Mouse (Mus musculus) heart, postnatal 0 days (tissue): ENCODE measurements around the gene Fam32a. TPM values are rescaled to one million over a fixed set of nuclear protein-coding genes. Genes with fewer than 3 reads are reported as not detected.
A peak's percentile ranks its signal among the peaks of the same experiment; 100 is the strongest.

ENCODE experiments used
- ATAC-seq: fragments of 200-750 bp; cut with Nextera tagmentation; 2 replicates; pipeline ENCODE4 v1.8.0; 2017; ENCODE audit warnings: low read depth, moderate number of reproducible peaks, moderate library complexity; ENCODE audit not compliant: insufficient read depth
- DNase-seq: peaks from one replicate; pipeline ENCODE4 v3.0.0-alpha.2; 2016; ENCODE audit warnings: low spot score
- H3K27ac ChIP-seq: fragments of 300-500 bp; sonication (generic); 2 replicates; pipeline ENCODE4 v1.5.1; 2014; ENCODE audit warnings: low read depth, mild to moderate bottlenecking
- H3K27me3 ChIP-seq: fragments of 300-500 bp; sonication (generic); 2 replicates; pipeline ENCODE4 v1.6.1; 2014; ENCODE audit warnings: low read length, mixed read lengths; ENCODE audit not compliant: control insufficient read depth, insufficient read depth
- H3K36me3 ChIP-seq: fragments of 300-500 bp; sonication (generic); replicated peaks from 2 replicates; pipeline ENCODE4 v1.6.1; 2014; ENCODE audit warnings: low read length, mixed read lengths; ENCODE audit not compliant: control insufficient read depth, insufficient read depth
- H3K4me1 ChIP-seq: fragments of 300-500 bp; sonication (generic); 2 replicates; pipeline ENCODE4 v1.6.1; 2014; ENCODE audit warnings: antibody characterized with exemption; ENCODE audit not compliant: control insufficient read depth, insufficient read depth
- H3K4me2 ChIP-seq: fragments of 300-500 bp; sonication (generic); 2 replicates; pipeline ENCODE4 v1.6.1; 2014; ENCODE audit warnings: low read depth, mild to moderate bottlenecking, low read length, moderate library complexity
- H3K4me3 ChIP-seq: fragments of 300-500 bp; sonication (generic); 2 replicates; pipeline ENCODE4 v1.5.1; 2014; ENCODE audit warnings: low read depth, low read length
- H3K9ac ChIP-seq: fragments of 300-500 bp; sonication (generic); replicated peaks from 2 replicates; pipeline ENCODE4 v1.6.1; 2014; ENCODE audit warnings: low read depth, low read length, mixed read lengths
- H3K9me3 ChIP-seq: fragments of 300-500 bp; sonication (generic); replicated peaks from 2 replicates; pipeline ENCODE4 v1.6.1; 2016; ENCODE audit warnings: low read length; ENCODE audit not compliant: control insufficient read depth
- CTCF ChIP-seq: IDR thresholded peaks from 2 replicates; pipeline ENCODE4 v1.5.1; 2016; ENCODE audit warnings: antibody characterized with exemption, control low read depth, low read depth
- EP300 ChIP-seq: IDR thresholded peaks from 2 replicates; pipeline ENCODE4 v1.6.1; 2016; ENCODE audit warnings: antibody characterized with exemption, low read depth
- WGBS: fragments of 180-500 bp; shearing (Covaris S2); extraction: QIAGEN DNeasy Blood & Tissue Kit; methylation state at CpG from one replicate; pipeline ENCODE4 v1.1.7; 2014; 5-methylcytosine and 5-hydroxymethylcytosine counted together
- polyA plus RNA-seq: library from polyadenylated mRNA; unstranded; fragments of >200 nt; fragmentation: Nextera tagmentation; extraction: Ambion mirVana; gene quantifications from 2 replicates; pipeline ENCODE4 v1.2.1, GENCODE M21; 2015
- total RNA-seq: library from RNA; depleted of rRNA; stranded (reverse); fragments of >200 nt; gene quantifications from 2 replicates; pipeline ENCODE4 v1.2.3, GENCODE M21; 2014; ENCODE audit warnings: low replicate concordance

Fam32a gene
- total and polyA plus RNA-seq, 2 experiments from 2014 or later = 32.0 to 45.4 TPM

DNA sequence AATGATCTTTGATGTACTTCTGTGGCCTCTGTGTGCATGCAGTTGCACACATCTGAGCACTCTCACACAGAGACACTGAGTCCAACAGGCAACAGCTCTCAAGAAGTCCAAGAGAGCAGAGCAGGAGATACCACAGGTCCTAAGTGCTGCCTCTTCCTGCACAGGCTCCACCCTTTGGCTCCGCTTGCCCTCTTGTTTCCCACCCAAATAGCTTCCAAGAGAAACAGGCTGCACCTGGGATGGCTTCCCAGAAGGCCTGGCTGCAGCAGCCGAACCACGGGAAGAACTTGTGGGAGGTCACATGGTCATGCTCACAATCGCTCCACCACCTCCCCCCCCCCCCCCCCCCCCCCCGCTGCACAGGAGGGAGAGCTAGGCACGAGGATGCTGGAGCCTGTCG lies 45.8 kb downstream of the Fam32a start:
- H3K9me3 ChIP-seq = no peaks in the 10 kb centered on the region
- peak; percentile 1; the same call in 1 of the 2 replicates for ATAC-seq
- no peak overlapping the region for H3K9ac ChIP-seq
- no peak overlapping the region for H3K4me2 ChIP-seq
- H3K4me1 ChIP-seq = peaks cover 22% of the 10 kb centered on the region
- 40% methylated on average over 6 of the region's 7 CpGs for WGBS
- no peak overlapping the region for H3K27ac ChIP-seq
- DNase-seq = peak; percentile 47
- no peaks in the 10 kb centered on the region for H3K36me3 ChIP-seq
- TF ChIP-seq CTCF = no peak
- peak; percentile 51; the same call in 1 of the 2 replicates for TF ChIP-seq EP300
- no peaks in the 10 kb centered on the region for H3K27me3 ChIP-seq
- no peak overlapping the region for H3K4me3 ChIP-seq

GRCm38 (mm10) chr8:72266671-72267070 lies 47.1 kb downstream of the Fam32a start:
- H3K9me3 ChIP-seq = no peaks in the 10 kb centered on the region
- H3K4me2 ChIP-seq = no peak overlapping the region
- no peak for TF ChIP-seq EP300
- TF ChIP-seq CTCF = no peak
- H3K4me1 ChIP-seq = 0 out of 2 replicates have a peak, but pooled peaks cover 15% of the 10 kb centered on the region
- DNase-seq (no peak), ATAC-seq (no peak)
- H3K4me3 ChIP-seq = no peak overlapping the region
- H3K36me3 ChIP-seq = no peaks in the 10 kb centered on the region
- no peak overlapping the region for H3K9ac ChIP-seq
- no peak overlapping the region for H3K27ac ChIP-seq
- H3K27me3 ChIP-seq = no peaks in the 10 kb centered on the region

DNA sequence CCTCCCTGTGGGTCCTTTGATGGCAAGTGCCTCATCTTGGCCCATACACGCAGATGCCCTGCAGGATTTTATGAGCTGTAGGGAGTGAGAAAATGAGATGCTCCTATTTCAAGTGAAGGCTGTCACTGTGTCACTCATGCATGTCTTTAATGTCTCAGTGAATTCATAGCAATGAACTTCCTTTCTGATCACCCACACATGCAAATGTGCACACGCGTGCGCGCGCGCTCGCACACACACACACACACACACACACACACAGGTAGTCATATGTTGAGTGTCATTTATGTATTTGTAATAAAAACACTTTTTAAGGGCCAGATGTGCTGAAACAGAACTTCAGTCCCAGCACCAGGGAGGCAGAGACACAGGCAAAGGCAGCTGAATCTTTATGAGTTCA lies 47.6 kb downstream of the Fam32a start:
- Histone ChIP-seq H3K27ac (no peak overlapping the region), H3K9me3 (no peaks in the 10 kb centered on the region), H3K9ac (no peak overlapping the region), H3K4me3 (no peak overlapping the region), H3K4me1 (0 out of 2 replicates have a peak, but pooled peaks cover 15% of the 10 kb centered on the region), H3K36me3 (no peaks in the 10 kb centered on the region), H3K27me3 (no peaks in the 10 kb centered on the region), H3K4me2 (no peak overlapping the region)
- TF ChIP-seq CTCF = no peak
- ATAC-seq (no peak), DNase-seq (no peak)
- WGBS = 95% methylated on average over 8 of the region's 8 CpGs

DNA sequence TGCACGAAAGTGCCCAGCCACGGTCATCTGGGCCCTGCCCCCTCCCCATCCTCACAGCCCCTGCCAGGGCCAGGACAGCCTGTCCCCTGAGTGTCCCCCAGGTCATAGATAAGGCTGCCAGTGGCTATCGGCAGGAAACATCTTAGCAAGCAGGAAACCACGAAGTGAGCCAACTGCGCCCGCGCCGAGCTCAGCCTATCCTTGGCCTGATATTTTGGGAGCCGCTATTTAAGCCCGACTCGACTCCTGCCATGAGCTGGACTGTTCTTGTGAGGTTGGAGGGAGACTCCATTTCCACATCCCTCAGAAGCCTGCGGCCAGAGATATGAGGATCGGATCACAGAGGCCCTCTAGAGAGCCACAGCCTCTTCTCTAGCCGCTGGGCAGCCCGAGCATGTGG lies 48.8 kb downstream of the Fam32a start:
- Histone ChIP-seq H3K9ac (peak overlapping the region; percentile 28; the same call in 1 of the 2 replicates), H3K4me1 (0 out of 2 replicates have a peak, but pooled peaks cover 15% of the 10 kb centered on the region), H3K4me2 (peak overlapping the region; percentile 20), H3K9me3 (no peaks in the 10 kb centered on the region), H3K4me3 (no peak overlapping the region), H3K27ac (peak overlapping the region; percentile 92), H3K27me3 (no peaks in the 10 kb centered on the region), H3K36me3 (no peaks in the 10 kb centered on the region)
- TF ChIP-seq EP300 (peak; percentile 100), CTCF (no peak; the same call in 1 of the 2 replicates)
- peak; percentile 85 for ATAC-seq
- peak; percentile 82 for DNase-seq
- WGBS = 32% methylated on average over 15 of the region's 15 CpGs

DNA sequence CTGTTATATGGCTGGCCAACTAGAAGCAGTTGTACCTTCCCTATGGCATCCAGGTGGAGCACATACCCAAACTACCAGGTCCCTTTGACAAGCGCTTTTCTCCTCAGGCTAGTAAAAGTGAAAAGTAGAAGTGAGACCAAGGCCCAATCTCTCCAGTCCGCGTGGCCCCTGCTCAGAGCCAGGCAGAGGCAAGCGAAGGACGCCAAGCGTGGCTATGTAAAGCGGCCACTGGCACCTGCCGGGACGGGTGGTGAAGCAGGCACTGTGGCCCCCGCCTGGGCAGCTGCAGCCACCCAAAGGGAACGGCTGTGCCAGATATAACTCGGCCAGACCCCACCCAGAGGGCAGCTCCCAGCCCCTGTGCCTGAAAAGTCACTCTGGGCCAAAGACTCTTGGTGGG lies 51.1 kb downstream of the Fam32a start:
- DNase-seq (no peak), ATAC-seq (no peak)
- Histone ChIP-seq H3K4me1 (0 out of 2 replicates have a peak, but pooled peaks cover 12% of the 10 kb centered on the region), H3K4me2 (no peak overlapping the region), H3K9me3 (no peaks in the 10 kb centered on the region), H3K27ac (no peak overlapping the region), H3K27me3 (no peaks in the 10 kb centered on the region), H3K36me3 (no peaks in the 10 kb centered on the region), H3K9ac (no peak overlapping the region), H3K4me3 (no peak overlapping the region)
- WGBS = 84% methylated on average over 12 of the region's 12 CpGs
- TF ChIP-seq CTCF (no peak), EP300 (no peak)

- Histone ChIP-seq H3K36me3 (no peaks in the 10 kb centered on the region), H3K4me1 (0 out of 2 replicates have a peak, but pooled peaks cover 12% of the 10 kb centered on the region), H3K4me3 (no peak overlapping the region), H3K9me3 (no peaks in the 10 kb centered on the region), H3K4me2 (no peak overlapping the region), H3K27me3 (no peaks in the 10 kb centered on the region), H3K9ac (no peak overlapping the region), H3K27ac (no peak overlapping the region)
- TF ChIP-seq EP300 (no peak), CTCF (no peak)
- DNase-seq (no peak), ATAC-seq (no peak)
- 72% methylated on average over 11 of the region's 11 CpGs for WGBS
These were observed 51.6 kb downstream of the Fam32a start for GRCm38 (mm10) chr8:72271051-72271660.
